Mouse (Mus musculus): ENCODE data around the gene St8sia1. TPM values are rescaled to one million over a fixed set of nuclear protein-coding genes. Genes with fewer than 3 reads are reported as not detected.

Gene St8sia1
- polyA plus RNA-seq, 1 experiment from 2014 or later: 1.1 TPM

DNA sequence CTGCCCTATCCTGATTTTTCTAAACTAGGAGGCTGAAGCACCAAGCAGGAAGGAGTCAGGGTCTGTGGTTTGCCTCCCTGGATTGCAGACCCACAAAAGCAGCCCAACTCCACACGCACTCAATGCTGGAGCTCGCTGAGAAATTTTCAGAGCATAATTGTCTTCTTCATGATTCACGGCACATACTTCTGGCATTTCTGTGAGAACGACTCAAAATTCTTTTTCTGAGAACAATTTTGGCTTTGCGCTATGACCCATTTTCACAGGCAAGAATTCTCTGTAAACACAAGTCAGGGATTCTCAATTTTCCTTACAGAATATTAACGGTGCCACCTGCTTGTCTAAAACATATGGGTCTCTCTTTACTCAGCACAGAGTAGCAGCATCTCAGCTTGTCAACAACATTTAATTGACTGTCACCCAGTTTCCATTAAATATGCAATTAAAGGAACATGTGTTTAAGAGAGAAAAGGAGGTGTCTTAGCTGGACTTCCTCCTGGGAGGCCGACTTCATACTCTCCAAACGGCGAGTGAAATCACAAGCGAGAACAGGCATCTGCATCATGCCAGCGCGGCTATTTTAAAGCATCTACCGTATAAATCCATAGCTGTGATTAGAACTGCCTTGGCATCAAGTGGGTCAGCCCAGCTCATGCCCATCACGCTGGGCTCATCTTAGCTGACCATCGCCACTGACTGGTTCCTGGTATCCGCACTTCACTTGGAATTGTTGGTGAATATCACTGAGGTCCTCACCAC, 35.5 kb downstream of the St8sia1 start:
- no peak for ATAC-seq (ENCODE audit: insufficient number of reproducible peaks, insufficient read depth, low FRiP score, low read depth)
- Histone ChIP-seq H3K36me3 (ENCODE audit: control insufficient read depth, insufficient read depth, low read length) (no peaks in the 10 kb centered on the region), H3K9ac (replicated peaks; ENCODE audit: low read depth, low read length) (no peak overlapping the region), H3K4me3 (ENCODE audit: low read depth, low read length) (no peak overlapping the region), H3K9me3 (ENCODE audit: control insufficient read depth, low read depth, low read length) (no peaks in the 10 kb centered on the region), H3K27ac (ENCODE audit: low read length) (no peak overlapping the region), H3K4me2 (replicated peaks; ENCODE audit: low read depth, low read length) (no peak overlapping the region), H3K4me1 (ENCODE audit: control insufficient read depth, insufficient read depth, low read length) (no peaks in the 10 kb centered on the region), H3K27me3 (ENCODE audit: control insufficient read depth, insufficient read depth, low read length) (no peaks in the 10 kb centered on the region)
- WGBS: 83% methylated on average over 16 of the region's 16 CpGs

DNA sequence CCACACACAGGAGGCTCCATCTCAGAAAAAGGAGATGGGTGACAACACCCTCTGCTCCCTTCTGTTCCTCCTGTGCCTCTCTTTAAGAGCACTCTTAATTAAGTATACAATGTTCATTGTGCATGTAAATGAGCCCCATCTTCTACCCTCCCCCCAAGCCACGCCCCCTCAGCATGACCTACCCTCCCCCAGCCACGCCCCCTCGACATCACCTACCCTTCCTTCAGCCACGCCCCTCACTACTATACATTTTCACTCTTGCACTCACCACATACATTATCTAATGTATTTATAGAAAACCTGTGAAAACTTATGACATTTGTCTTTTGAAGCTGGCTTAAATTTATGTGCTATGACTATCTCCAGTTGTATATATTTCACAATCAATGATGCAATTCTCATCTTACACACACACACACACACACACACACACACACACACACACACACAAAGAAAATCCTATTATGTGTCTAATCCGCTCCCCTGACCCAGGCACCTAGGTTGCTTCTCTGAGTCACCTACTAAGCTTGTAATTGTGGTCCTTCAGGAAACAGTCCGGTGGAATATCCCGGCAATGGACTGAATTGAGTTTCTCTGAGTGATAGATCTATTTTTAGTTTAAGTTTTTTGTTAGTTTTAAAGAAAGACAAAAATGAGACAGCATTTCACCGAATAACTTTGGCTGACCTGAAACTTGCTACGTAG, 37.2 kb downstream of the St8sia1 start:
- H3K4me2 ChIP-seq (replicated peaks; ENCODE audit: low read depth, low read length): no peak overlapping the region
- no peaks in the 10 kb centered on the region for H3K27me3 ChIP-seq (ENCODE audit: control insufficient read depth, insufficient read depth, low read length)
- H3K36me3 ChIP-seq (ENCODE audit: control insufficient read depth, insufficient read depth, low read length): no peaks in the 10 kb centered on the region
- no peak overlapping the region for H3K9ac ChIP-seq (replicated peaks; ENCODE audit: low read depth, low read length)
- H3K27ac ChIP-seq (ENCODE audit: low read length): no peak overlapping the region
- no peak for ATAC-seq (ENCODE audit: insufficient number of reproducible peaks, insufficient read depth, low FRiP score, low read depth)
- H3K9me3 ChIP-seq (ENCODE audit: control insufficient read depth, low read depth, low read length): no peaks in the 10 kb centered on the region
- no peak overlapping the region for H3K4me3 ChIP-seq (ENCODE audit: low read depth, low read length)
- no peaks in the 10 kb centered on the region for H3K4me1 ChIP-seq (ENCODE audit: control insufficient read depth, insufficient read depth, low read length)
- 85% methylated on average over 9 of the region's 9 CpGs for WGBS

DNA sequence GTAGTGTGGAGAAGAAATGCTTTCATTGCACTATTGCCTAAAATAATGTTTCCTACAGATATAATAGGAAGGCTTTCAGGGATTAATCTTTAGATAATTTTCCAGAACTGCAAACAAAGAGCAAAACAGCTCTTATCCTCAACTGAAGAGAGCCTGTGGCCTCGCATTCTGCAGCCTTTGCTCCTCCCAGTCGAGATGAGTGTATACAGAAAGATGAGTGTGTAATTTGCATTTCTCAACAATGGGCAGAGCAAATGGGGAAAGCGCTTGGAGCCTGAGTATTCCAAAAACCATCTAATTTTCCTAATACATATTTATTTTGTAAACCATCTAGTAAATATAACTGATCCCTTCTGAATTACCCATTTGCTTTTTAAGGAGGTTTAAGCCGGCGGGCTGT, 38.3 kb downstream of the St8sia1 start:
- H3K9ac ChIP-seq (replicated peaks; ENCODE audit: low read depth, low read length): no peak overlapping the region
- H3K4me2 ChIP-seq (replicated peaks; ENCODE audit: low read depth, low read length): no peak overlapping the region
- no peak for ATAC-seq (ENCODE audit: insufficient number of reproducible peaks, insufficient read depth, low FRiP score, low read depth)
- H3K4me3 ChIP-seq (ENCODE audit: low read depth, low read length): no peak overlapping the region
- no peaks in the 10 kb centered on the region for H3K4me1 ChIP-seq (ENCODE audit: control insufficient read depth, insufficient read depth, low read length)
- no peaks in the 10 kb centered on the region for H3K9me3 ChIP-seq (ENCODE audit: control insufficient read depth, low read depth, low read length)
- 79% methylated on average over 5 of the region's 5 CpGs for WGBS
- H3K27ac ChIP-seq (ENCODE audit: low read length): no peak overlapping the region
- no peaks in the 10 kb centered on the region for H3K27me3 ChIP-seq (ENCODE audit: control insufficient read depth, insufficient read depth, low read length)
- H3K36me3 ChIP-seq (ENCODE audit: control insufficient read depth, insufficient read depth, low read length): no peaks in the 10 kb centered on the region

DNA sequence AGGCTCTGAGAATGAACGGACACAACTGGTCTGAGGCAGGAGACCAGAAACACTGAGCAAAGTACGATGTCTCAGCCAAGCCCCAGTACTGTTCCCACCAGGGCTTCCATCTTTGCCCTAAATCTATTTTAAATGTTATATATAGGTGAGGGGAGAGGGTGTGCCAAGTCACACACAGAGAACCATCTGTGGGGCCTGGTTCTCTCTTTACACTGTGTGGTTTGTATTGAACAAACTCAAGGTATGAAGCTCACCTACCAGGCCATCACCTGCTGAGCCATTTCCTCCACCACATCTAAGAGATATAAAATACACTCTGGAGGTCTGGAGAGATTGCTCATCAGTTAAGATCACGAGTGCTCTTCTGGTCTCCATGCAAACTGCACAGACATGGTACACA, 38.9 kb downstream of the St8sia1 start:
- ATAC-seq (ENCODE audit: insufficient number of reproducible peaks, insufficient read depth, low FRiP score, low read depth): no peak

DNA sequence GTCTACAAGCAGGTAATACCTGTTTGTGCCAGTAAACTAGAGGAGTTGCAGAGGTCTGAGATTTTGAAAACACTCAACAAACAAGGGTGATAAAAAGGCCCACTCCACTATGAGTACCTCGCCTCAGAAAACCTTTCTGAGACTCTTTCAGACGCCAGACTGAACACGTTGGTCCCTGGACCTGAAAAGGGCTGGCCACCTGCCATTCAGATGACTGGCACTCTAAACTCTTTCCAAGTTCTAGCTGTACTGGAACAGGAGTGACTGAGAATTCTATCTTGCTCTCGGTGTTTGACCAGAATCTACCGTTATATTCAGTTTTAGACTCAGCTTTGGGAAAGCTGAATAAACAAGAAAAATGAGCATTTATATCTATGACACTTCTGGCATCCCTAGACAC, 43.4 kb downstream of the St8sia1 start:
- Histone ChIP-seq H3K4me1 (ENCODE audit: control insufficient read depth, insufficient read depth, low read length) (no peaks in the 10 kb centered on the region), H3K9ac (replicated peaks; ENCODE audit: low read depth, low read length) (no peak overlapping the region), H3K27me3 (ENCODE audit: control insufficient read depth, insufficient read depth, low read length) (no peaks in the 10 kb centered on the region), H3K4me3 (ENCODE audit: low read depth, low read length) (no peak overlapping the region), H3K36me3 (ENCODE audit: control insufficient read depth, insufficient read depth, low read length) (no peaks in the 10 kb centered on the region), H3K9me3 (ENCODE audit: control insufficient read depth, low read depth, low read length) (no peaks in the 10 kb centered on the region), H3K27ac (ENCODE audit: low read length) (no peak overlapping the region), H3K4me2 (replicated peaks; ENCODE audit: low read depth, low read length) (no peak overlapping the region)
- no peak for ATAC-seq (ENCODE audit: insufficient number of reproducible peaks, insufficient read depth, low FRiP score, low read depth)
- 69% methylated on average over 5 of the region's 5 CpGs for WGBS

More for the DNA sequence above, 38.9 kb downstream of the St8sia1 start:
- no peak overlapping the region for H3K27ac ChIP-seq (ENCODE audit: low read length)
- no peaks in the 10 kb centered on the region for H3K27me3 ChIP-seq (ENCODE audit: control insufficient read depth, insufficient read depth, low read length)
- no peaks in the 10 kb centered on the region for H3K4me1 ChIP-seq (ENCODE audit: control insufficient read depth, insufficient read depth, low read length)
- H3K4me3 ChIP-seq (ENCODE audit: low read depth, low read length): no peak overlapping the region
- WGBS: 87% methylated on average over 3 of the region's 3 CpGs
- H3K9me3 ChIP-seq (ENCODE audit: control insufficient read depth, low read depth, low read length): no peaks in the 10 kb centered on the region
- H3K9ac ChIP-seq (replicated peaks; ENCODE audit: low read depth, low read length): no peak overlapping the region
- no peak overlapping the region for H3K4me2 ChIP-seq (replicated peaks; ENCODE audit: low read depth, low read length)
- H3K36me3 ChIP-seq (ENCODE audit: control insufficient read depth, insufficient read depth, low read length): no peaks in the 10 kb centered on the region

DNA sequence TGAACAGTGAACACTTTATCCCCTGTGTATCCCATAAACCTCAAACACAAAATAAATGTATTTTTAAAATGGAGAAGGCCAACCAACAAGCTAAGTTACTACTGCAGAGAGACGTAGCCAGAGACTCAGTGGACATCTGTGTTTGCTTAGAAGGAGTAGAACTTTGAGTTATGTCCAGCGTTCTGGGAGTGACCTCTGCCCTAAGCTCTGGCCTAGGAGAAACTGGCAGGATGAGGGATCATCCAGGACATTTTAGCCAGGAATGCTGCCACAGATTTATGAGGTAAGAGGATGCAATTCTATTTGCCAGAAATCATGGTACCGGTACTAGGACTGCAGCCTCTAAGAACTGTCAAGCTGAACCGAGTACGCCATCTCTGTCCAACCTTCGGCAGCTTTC, 45.6 kb downstream of the St8sia1 start:
- 57% methylated on average over 6 of the region's 6 CpGs for WGBS
- no peak overlapping the region for H3K4me2 ChIP-seq (replicated peaks; ENCODE audit: low read depth, low read length)

DNA sequence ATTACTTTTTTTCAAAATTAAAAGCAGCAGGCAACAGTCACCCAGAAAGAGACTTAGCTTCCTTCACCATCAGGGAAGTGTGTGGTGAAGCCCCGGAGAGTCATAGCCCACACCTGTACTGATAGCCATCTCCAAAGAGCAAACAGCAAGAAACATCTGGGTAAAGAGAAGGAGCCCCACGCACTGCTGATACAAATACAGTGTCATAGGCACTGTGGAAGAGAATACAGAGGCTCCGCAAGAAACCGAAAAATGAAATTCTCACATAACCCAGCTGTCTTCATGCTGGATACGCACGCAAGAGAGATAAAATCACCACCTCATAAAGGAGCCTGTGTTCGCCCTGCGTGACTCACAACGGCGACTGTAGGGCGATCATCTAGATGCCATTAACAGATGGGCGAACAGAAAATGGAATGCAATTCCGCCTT, 46.8 kb downstream of the St8sia1 start:
- no peak for ATAC-seq (ENCODE audit: insufficient number of reproducible peaks, insufficient read depth, low FRiP score, low read depth)
- WGBS: 68% methylated on average over 13 of the region's 13 CpGs
- Histone ChIP-seq H3K36me3 (ENCODE audit: control insufficient read depth, insufficient read depth, low read length) (no peaks in the 10 kb centered on the region), H3K9me3 (ENCODE audit: control insufficient read depth, low read depth, low read length) (no peaks in the 10 kb centered on the region), H3K9ac (replicated peaks; ENCODE audit: low read depth, low read length) (no peak overlapping the region), H3K4me1 (ENCODE audit: control insufficient read depth, insufficient read depth, low read length) (no peaks in the 10 kb centered on the region), H3K4me2 (replicated peaks; ENCODE audit: low read depth, low read length) (no peak overlapping the region), H3K4me3 (ENCODE audit: low read depth, low read length) (no peak overlapping the region), H3K27me3 (ENCODE audit: control insufficient read depth, insufficient read depth, low read length) (no peaks in the 10 kb centered on the region), H3K27ac (ENCODE audit: low read length) (no peak overlapping the region)

More for the DNA sequence above, 45.6 kb downstream of the St8sia1 start:
- no peak overlapping the region for H3K4me3 ChIP-seq (ENCODE audit: low read depth, low read length)
- H3K4me1 ChIP-seq (ENCODE audit: control insufficient read depth, insufficient read depth, low read length): no peaks in the 10 kb centered on the region
- no peaks in the 10 kb centered on the region for H3K9me3 ChIP-seq (ENCODE audit: control insufficient read depth, low read depth, low read length)
- no peaks in the 10 kb centered on the region for H3K27me3 ChIP-seq (ENCODE audit: control insufficient read depth, insufficient read depth, low read length)
- H3K36me3 ChIP-seq (ENCODE audit: control insufficient read depth, insufficient read depth, low read length): no peaks in the 10 kb centered on the region
- no peak overlapping the region for H3K9ac ChIP-seq (replicated peaks; ENCODE audit: low read depth, low read length)
- ATAC-seq (ENCODE audit: insufficient number of reproducible peaks, insufficient read depth, low FRiP score, low read depth): no peak
- H3K27ac ChIP-seq (ENCODE audit: low read length): no peak overlapping the region

DNA sequence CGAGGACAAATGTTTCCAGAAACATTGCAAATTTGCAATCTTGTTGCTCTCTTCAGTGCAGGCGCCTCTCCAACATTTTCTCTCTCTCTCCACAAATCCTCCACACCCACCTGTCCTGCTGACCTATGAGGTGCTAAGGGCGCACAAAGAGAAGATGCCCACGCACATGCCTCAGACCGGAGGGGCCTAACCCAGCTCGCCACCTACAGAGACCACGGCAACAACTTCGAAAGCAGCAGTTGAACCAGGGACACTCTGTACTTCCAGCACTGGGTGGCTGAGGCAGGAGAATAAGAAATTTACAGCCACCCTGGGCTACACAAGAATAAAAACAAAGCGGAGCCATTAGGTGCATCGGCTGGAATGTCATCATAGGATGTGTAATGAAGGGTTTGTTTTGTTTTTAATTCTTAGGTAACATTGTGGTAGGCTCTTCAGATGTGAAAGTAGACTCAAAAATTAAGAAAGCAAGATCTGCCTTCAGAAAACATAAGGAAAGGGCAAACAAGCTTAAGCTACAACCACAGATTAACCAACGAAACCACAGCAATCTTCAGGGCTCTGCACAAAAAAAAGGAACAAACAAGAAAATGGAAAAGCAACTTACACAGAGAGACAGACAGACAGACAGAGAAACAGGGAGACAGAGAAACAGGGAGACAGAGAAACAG, 47.8 kb downstream of the St8sia1 start:
- no peak overlapping the region for H3K4me3 ChIP-seq (ENCODE audit: low read depth, low read length)
- no peaks in the 10 kb centered on the region for H3K9me3 ChIP-seq (ENCODE audit: control insufficient read depth, low read depth, low read length)
- H3K27ac ChIP-seq (ENCODE audit: low read length): no peak overlapping the region
- H3K27me3 ChIP-seq (ENCODE audit: control insufficient read depth, insufficient read depth, low read length): no peaks in the 10 kb centered on the region
- ATAC-seq (ENCODE audit: insufficient number of reproducible peaks, insufficient read depth, low FRiP score, low read depth): no peak
- no peak overlapping the region for H3K4me2 ChIP-seq (replicated peaks; ENCODE audit: low read depth, low read length)
- no peak overlapping the region for H3K9ac ChIP-seq (replicated peaks; ENCODE audit: low read depth, low read length)
- 82% methylated on average over 11 of the region's 11 CpGs for WGBS
- no peaks in the 10 kb centered on the region for H3K36me3 ChIP-seq (ENCODE audit: control insufficient read depth, insufficient read depth, low read length)
- H3K4me1 ChIP-seq (ENCODE audit: control insufficient read depth, insufficient read depth, low read length): no peaks in the 10 kb centered on the region
